Mouse (Mus musculus): ENCODE results near the gene St7.
A peak's percentile ranks its signal among the peaks of the same experiment; 100 is the strongest.

The St7 gene

GRCm38 (mm10) chr6:17969815-17970214 is 277.1 kb downstream of the St7 start:
- no peak for DNase-seq

- DNase-seq = no peak
These were observed 278.7 kb downstream of the St7 start for GRCm38 (mm10) chr6:17971393-17971792.

- DNase-seq = no peak
These were observed 281.7 kb downstream of the St7 start for GRCm38 (mm10) chr6:17974416-17974815.

- no peak for DNase-seq
These were observed 284.4 kb downstream of the St7 start for GRCm38 (mm10) chr6:17977165-17977564.

GRCm38 (mm10) chr6:17978324-17978723 is 285.6 kb downstream of the St7 start:
- DNase-seq = no peak

- no peak for DNase-seq
These were observed 286.1 kb downstream of the St7 start for GRCm38 (mm10) chr6:17978881-17979280.

- DNase-seq = no peak
These were observed 286.6 kb downstream of the St7 start for GRCm38 (mm10) chr6:17979361-17979760.

GRCm38 (mm10) chr6:17990173-17991028 is 297.7 kb downstream of the St7 start:
- DNase-seq = no peak

- peak; percentile 10 for DNase-seq
These were observed 298.9 kb downstream of the St7 start for GRCm38 (mm10) chr6:17991625-17992024.
